Mouse (Mus musculus) heart, postnatal 0 days (tissue): ENCODE measurements at regions not wholly inside any gene's neighbourhood (a gene's known extent, or its start where the extent isn't known, plus 50 kb on each side); places are given as distances from the start of the nearest gene placed in this dataset.

Source experiments
- ATAC-seq: fragments of 200-750 bp; cut with Nextera tagmentation; 2 replicates; pipeline ENCODE4 v1.8.0; 2017; ENCODE audit warnings: low read depth, moderate number of reproducible peaks, moderate library complexity; ENCODE audit not compliant: insufficient read depth
- DNase-seq: peaks from one replicate; pipeline ENCODE4 v3.0.0-alpha.2; 2016; ENCODE audit warnings: low spot score
- H3K27ac ChIP-seq: fragments of 300-500 bp; sonication (generic); 2 replicates; pipeline ENCODE4 v1.5.1; 2014; ENCODE audit warnings: low read depth, mild to moderate bottlenecking
- H3K27me3 ChIP-seq: fragments of 300-500 bp; sonication (generic); 2 replicates; pipeline ENCODE4 v1.6.1; 2014; ENCODE audit warnings: low read length, mixed read lengths; ENCODE audit not compliant: control insufficient read depth, insufficient read depth
- H3K36me3 ChIP-seq: fragments of 300-500 bp; sonication (generic); replicated peaks from 2 replicates; pipeline ENCODE4 v1.6.1; 2014; ENCODE audit warnings: low read length, mixed read lengths; ENCODE audit not compliant: control insufficient read depth, insufficient read depth
- H3K4me1 ChIP-seq: fragments of 300-500 bp; sonication (generic); 2 replicates; pipeline ENCODE4 v1.6.1; 2014; ENCODE audit warnings: antibody characterized with exemption; ENCODE audit not compliant: control insufficient read depth, insufficient read depth
- H3K4me2 ChIP-seq: fragments of 300-500 bp; sonication (generic); 2 replicates; pipeline ENCODE4 v1.6.1; 2014; ENCODE audit warnings: low read depth, mild to moderate bottlenecking, low read length, moderate library complexity
- H3K4me3 ChIP-seq: fragments of 300-500 bp; sonication (generic); 2 replicates; pipeline ENCODE4 v1.5.1; 2014; ENCODE audit warnings: low read depth, low read length
- H3K9ac ChIP-seq: fragments of 300-500 bp; sonication (generic); replicated peaks from 2 replicates; pipeline ENCODE4 v1.6.1; 2014; ENCODE audit warnings: low read depth, low read length, mixed read lengths
- H3K9me3 ChIP-seq: fragments of 300-500 bp; sonication (generic); replicated peaks from 2 replicates; pipeline ENCODE4 v1.6.1; 2016; ENCODE audit warnings: low read length; ENCODE audit not compliant: control insufficient read depth
- CTCF ChIP-seq: IDR thresholded peaks from 2 replicates; pipeline ENCODE4 v1.5.1; 2016; ENCODE audit warnings: antibody characterized with exemption, control low read depth, low read depth
- EP300 ChIP-seq: IDR thresholded peaks from 2 replicates; pipeline ENCODE4 v1.6.1; 2016; ENCODE audit warnings: antibody characterized with exemption, low read depth
- WGBS: fragments of 180-500 bp; shearing (Covaris S2); extraction: QIAGEN DNeasy Blood & Tissue Kit; methylation state at CpG from one replicate; pipeline ENCODE4 v1.1.7; 2014; 5-methylcytosine and 5-hydroxymethylcytosine counted together

- ATAC-seq = no peak
- no peaks in the 10 kb centered on the region for H3K27me3 ChIP-seq
- DNase-seq = no peak
- H3K36me3 ChIP-seq = no peaks in the 10 kb centered on the region
- no peak overlapping the region for H3K4me2 ChIP-seq
- WGBS = 74% methylated on average over 1 of the region's 1 CpGs
- H3K9me3 ChIP-seq = no peaks in the 10 kb centered on the region
- TF ChIP-seq EP300 (no peak), CTCF (no peak)
- no peak overlapping the region for H3K9ac ChIP-seq
- H3K4me1 ChIP-seq = no peaks in the 10 kb centered on the region
- no peak overlapping the region for H3K27ac ChIP-seq
- no peak overlapping the region for H3K4me3 ChIP-seq
Observed at GRCm38 (mm10) chr15:31087607-31088006, 136.5 kb upstream of the Dap start.

GRCm38 (mm10) chr15:31091916-31092570 is 132.1 kb upstream of the Dap start:
- Histone ChIP-seq H3K27me3 (no peaks in the 10 kb centered on the region), H3K9me3 (no peaks in the 10 kb centered on the region), H3K4me3 (no peak overlapping the region), H3K4me1 (no peaks in the 10 kb centered on the region), H3K27ac (no peak overlapping the region), H3K9ac (no peak overlapping the region), H3K4me2 (no peak overlapping the region), H3K36me3 (no peaks in the 10 kb centered on the region)
- WGBS = 69% methylated on average over 5 of the region's 5 CpGs
- TF ChIP-seq EP300 (no peak), CTCF (no peak)
- DNase-seq (no peak), ATAC-seq (no peak)

DNA sequence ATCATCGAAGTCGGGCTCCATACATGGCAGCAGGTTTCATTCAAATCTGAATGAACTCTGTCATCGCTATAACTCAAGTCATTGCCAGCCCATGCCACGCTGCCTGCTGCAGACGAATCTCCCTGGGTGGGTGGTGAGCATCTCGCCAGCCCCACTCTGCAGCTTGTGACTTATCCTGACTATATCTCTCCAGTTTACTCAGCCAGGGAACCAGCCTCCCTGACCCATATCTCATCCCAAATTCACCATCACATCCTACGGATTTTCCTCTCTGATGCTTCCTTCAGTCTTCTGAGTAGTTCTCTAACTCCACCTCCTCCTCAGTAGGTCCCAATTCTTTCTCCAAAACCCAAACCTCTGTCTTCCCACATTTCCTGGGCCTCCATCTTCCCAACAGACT is 127.9 kb upstream of the Dap start:
- Histone ChIP-seq H3K4me1 (no peaks in the 10 kb centered on the region), H3K27ac (no peak overlapping the region), H3K36me3 (no peaks in the 10 kb centered on the region), H3K9ac (no peak overlapping the region), H3K9me3 (no peaks in the 10 kb centered on the region), H3K4me3 (no peak overlapping the region), H3K4me2 (no peak overlapping the region), H3K27me3 (no peaks in the 10 kb centered on the region)
- TF ChIP-seq CTCF (no peak), EP300 (no peak)
- DNase-seq (no peak), ATAC-seq (no peak)
- WGBS = 79% methylated on average over 7 of the region's 7 CpGs

GRCm38 (mm10) chr15:31097301-31097700 is 126.8 kb upstream of the Dap start:
- WGBS = 64% methylated on average over 4 of the region's 4 CpGs
- Histone ChIP-seq H3K4me2 (no peak overlapping the region), H3K4me1 (no peaks in the 10 kb centered on the region), H3K4me3 (no peak overlapping the region), H3K9me3 (no peaks in the 10 kb centered on the region), H3K27me3 (no peaks in the 10 kb centered on the region), H3K9ac (no peak overlapping the region), H3K27ac (no peak overlapping the region), H3K36me3 (no peaks in the 10 kb centered on the region)
- DNase-seq (no peak), ATAC-seq (no peak)
- TF ChIP-seq EP300 (no peak), CTCF (no peak)

DNA sequence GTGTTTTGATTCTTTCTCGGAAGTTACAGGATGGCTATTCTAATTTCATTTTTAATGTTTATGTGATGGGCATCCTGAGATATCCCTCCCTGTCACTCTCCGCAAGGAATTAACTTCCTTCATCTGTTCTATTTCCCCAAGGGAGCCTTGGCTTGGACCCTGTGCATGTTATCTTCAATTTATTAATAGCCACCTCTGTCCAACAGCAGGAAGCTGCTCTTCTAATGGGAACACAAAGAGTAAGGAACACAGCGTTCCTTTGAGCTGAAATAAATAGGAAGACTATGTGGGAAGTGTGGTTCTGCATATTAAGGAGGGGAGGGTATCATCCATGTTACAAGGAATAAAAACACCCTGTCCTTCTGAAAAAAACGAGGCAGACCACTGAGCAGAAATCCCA is 119.4 kb upstream of the Dap start:
- H3K4me2 ChIP-seq = no peak overlapping the region

GRCm38 (mm10) chr15:31106907-31107306 is 117.2 kb upstream of the Dap start:
- TF ChIP-seq EP300 = no peak
- TF ChIP-seq CTCF = no peak
- no peak overlapping the region for H3K4me2 ChIP-seq
- 79% methylated on average over 9 of the region's 9 CpGs for WGBS
- no peak overlapping the region for H3K4me3 ChIP-seq
- no peak overlapping the region for H3K27ac ChIP-seq
- ATAC-seq = no peak
- no peaks in the 10 kb centered on the region for H3K27me3 ChIP-seq
- no peaks in the 10 kb centered on the region for H3K9me3 ChIP-seq
- no peak for DNase-seq
- no peaks in the 10 kb centered on the region for H3K4me1 ChIP-seq
- no peak overlapping the region for H3K9ac ChIP-seq
- no peaks in the 10 kb centered on the region for H3K36me3 ChIP-seq

More for the DNA sequence above, 119.4 kb upstream of the Dap start:
- H3K9me3 ChIP-seq = no peaks in the 10 kb centered on the region
- TF ChIP-seq CTCF (no peak), EP300 (0 out of 2 replicates have a peak, but pooled peaks have one; percentile 49)
- no peaks in the 10 kb centered on the region for H3K36me3 ChIP-seq
- H3K4me3 ChIP-seq = no peak overlapping the region
- ATAC-seq (peak; percentile 60), DNase-seq (peak; percentile 10)
- 37% methylated on average over 4 of the region's 4 CpGs for WGBS
- H3K4me1 ChIP-seq = no peaks in the 10 kb centered on the region
- no peaks in the 10 kb centered on the region for H3K27me3 ChIP-seq
- H3K27ac ChIP-seq = peak overlapping the region; percentile 7; the same call in 1 of the 2 replicates
- H3K9ac ChIP-seq = no peak overlapping the region
